9 mouse cellular contexts compared by ENCODE assay signal in genomic region chr4:43058392-43058752, GRCm38 (mm10). TPM values are rescaled to one million over a fixed set of nuclear protein-coding genes. Genes with fewer than 3 reads are reported as not detected.
DNase-seq lines count a peak whose midpoint lies in the region; ATAC-seq and TF ChIP-seq lines count a peak whose summit lies in the region.
"Had no signal": no experiment of that assay in that cellular context is flagged by ENCODE, and none has a peak within 500 bp of the region (broad histone marks: within the 10 kb centered on the region; RNA-seq: fewer than 3 reads in every experiment).

No protein-coding gene starts in this region.

- no peak for TF ChIP-seq CTCF in cerebellum, adult 2 months (IDR thresholded peaks at IDR 0.05; ENCODE audit: borderline replicate concordance, insufficient read depth, low read depth, low read length)
- no peak for TF ChIP-seq CTCF in lung, postnatal 0 days (IDR thresholded peaks at IDR 0.05)
- TF ChIP-seq CTCF in small intestine, adult 2 months (IDR thresholded peaks at IDR 0.05; ENCODE audit: extremely low read depth, insufficient read length, insufficient replicate concordance, low read depth, low read length) = no peak

- no peak for TF ChIP-seq EP300 in lung, postnatal 0 days (IDR thresholded peaks at IDR 0.05)

- no peak overlapping the region for H3K9ac ChIP-seq in lung, postnatal 0 days (replicated peaks; ENCODE audit: low read depth)
- H3K9ac ChIP-seq in limb, embryonic 11.5 days (ENCODE audit: low read length) = no peak overlapping the region

- 16% methylated on average over 8 of the region's 8 CpGs for WGBS in cerebellum, adult 2 months
- 20% methylated on average over 8 of the region's 8 CpGs for WGBS in lung, postnatal 0 days
- WGBS in limb, embryonic 11.5 days = 26% methylated on average over 8 of the region's 8 CpGs
- 13% methylated on average over 8 of the region's 8 CpGs for WGBS in small intestine, adult 2 months

- H3K36me3 ChIP-seq in lung, postnatal 0 days (ENCODE audit: insufficient read depth, low read length) = no peaks in the 10 kb centered on the region
- no peaks in the 10 kb centered on the region for H3K36me3 ChIP-seq in limb, embryonic 11.5 days (ENCODE audit: control insufficient read depth, insufficient read depth, low read length)
- no peaks in the 10 kb centered on the region for H3K36me3 ChIP-seq in small intestine, adult 2 months (ENCODE audit: control insufficient read depth, insufficient read depth, low read length)

- H3K4me3 ChIP-seq in cerebellum, adult 2 months (replicated peaks; ENCODE audit: insufficient read depth, low read depth, low read length) = peak overlapping the region; percentile 70
- peak overlapping the region; percentile 68; the same call in 1 of the 2 replicates for H3K4me3 ChIP-seq in lung, postnatal 0 days (ENCODE audit: low read depth, low read length)
- peak overlapping the region; percentile 56; the same call in 1 of the 2 replicates for H3K4me3 ChIP-seq in limb, embryonic 11.5 days (ENCODE audit: low read depth, low read length)
- peak overlapping the region; percentile 66 for H3K4me3 ChIP-seq in small intestine, adult 2 months (ENCODE audit: low read depth, low read length)
- H3K4me3 ChIP-seq: myocyte had no signal

- no peak for ATAC-seq in lung, postnatal 0 days
- ATAC-seq in limb, embryonic 11.5 days (ENCODE audit: insufficient number of reproducible peaks, low FRiP score, low TSS enrichment, low read depth) = peak; percentile 20; the same call in 1 of the 2 replicates

- DNase-seq in cerebellum, adult 2 months = no peak
- DNase-seq in cerebellum, postnatal 36 days = no peak
- no peak for DNase-seq in lung, postnatal 0 days (ENCODE audit: low spot score)
- no peak for DNase-seq in lung, postnatal 4 days
- no peak for DNase-seq in limb, embryonic 11.5 days (ENCODE audit: low spot score)
- no peak for DNase-seq in spleen, adult 18-20 months
- DNase-seq in cerebellum, adult 11 months = no peak

- no peak overlapping the region for H3K27ac ChIP-seq in cerebellum, adult 2 months (ENCODE audit: insufficient read depth, low read length)
- H3K27ac ChIP-seq in lung, postnatal 0 days (ENCODE audit: low read length) = no peak overlapping the region
- no peak overlapping the region for H3K27ac ChIP-seq in limb, embryonic 11.5 days (replicated peaks; ENCODE audit: low read depth, low read length)
- H3K27ac ChIP-seq in small intestine, adult 2 months (ENCODE audit: insufficient read depth, low read depth, low read length) = no peak overlapping the region

- H3K27me3 ChIP-seq in cerebellum, adult 2 months (ENCODE audit: control insufficient read depth, insufficient read depth, low read length) = no peaks in the 10 kb centered on the region
- H3K27me3 ChIP-seq in lung, postnatal 0 days (replicated peaks; ENCODE audit: insufficient read depth, low read length) = 0 out of 2 replicates have a peak, but pooled peaks cover 5% of the 10 kb centered on the region
- H3K27me3 ChIP-seq in limb, embryonic 11.5 days (ENCODE audit: control insufficient read depth, insufficient read depth, low read length) = peaks cover 17% of the 10 kb centered on the region; the same call in 1 of the 2 replicates
- H3K27me3 ChIP-seq in small intestine, adult 2 months (ENCODE audit: control insufficient read depth, insufficient read depth, low read length) = no peaks in the 10 kb centered on the region; the same call in 1 of the 2 replicates

- peak overlapping the region; percentile 77 for H3K4me2 ChIP-seq in lung, postnatal 0 days (replicated peaks; ENCODE audit: low read depth, low read length)
- peak overlapping the region; percentile 96 for H3K4me2 ChIP-seq in limb, embryonic 11.5 days (ENCODE audit: low read depth, severe bottlenecking)

- no peaks in the 10 kb centered on the region for H3K4me1 ChIP-seq in cerebellum, adult 2 months (ENCODE audit: control insufficient read depth, insufficient read depth, low read length)
- H3K4me1 ChIP-seq in lung, postnatal 0 days (ENCODE audit: insufficient read depth, low read depth, low read length) = no peaks in the 10 kb centered on the region
- 0 out of 2 replicates have a peak, but pooled peaks cover 4% of the 10 kb centered on the region for H3K4me1 ChIP-seq in limb, embryonic 11.5 days (ENCODE audit: control insufficient read depth, insufficient read depth, low read length)
- H3K4me1 ChIP-seq in small intestine, adult 2 months (ENCODE audit: control insufficient read depth, insufficient read depth, insufficient read length, low read length) = no peaks in the 10 kb centered on the region

- no peaks in the 10 kb centered on the region for H3K9me3 ChIP-seq in lung, postnatal 0 days (ENCODE audit: low read length)
- H3K9me3 ChIP-seq in limb, embryonic 11.5 days (ENCODE audit: control insufficient read depth, low read length) = no peaks in the 10 kb centered on the region

- no peak for TF ChIP-seq POLR2A in cerebellum, adult 2 months (IDR thresholded peaks at IDR 0.05; ENCODE audit: borderline replicate concordance, insufficient read depth, low read length)
- no peak for TF ChIP-seq POLR2A in small intestine, adult 2 months (IDR thresholded peaks at IDR 0.05; ENCODE audit: low read depth, low read length)

RNA-seq across cellular contexts. Expression of gene Unc13b, which starts 0.4 kb away (rescaled TPM):
- 12.8 and 14.5 TPM in 2 replicates for polyA plus RNA-seq in cerebellum, adult 2 months (2012; rRNA removed)
- polyA plus RNA-seq in lung, postnatal 0 days (2015; fragmentation: Nextera tagmentation; extraction: Ambion mirVana) = 3.0 and 4.9 TPM in 2 replicates
- 2.4 and 2.5 TPM in 2 replicates for polyA plus RNA-seq in limb, embryonic 11.5 days (2014; fragmentation: Nextera tagmentation; extraction: Ambion mirVana)
- polyA plus RNA-seq in small intestine, adult 2 months (2012; rRNA removed) = 5.5 and 7.0 TPM in 2 replicates

RNA-seq across cellular contexts. Expression of gene Fam214b, which starts 12.4 kb away (rescaled TPM):
- 29.9 and 32.5 TPM in 2 replicates for polyA plus RNA-seq in cerebellum, adult 2 months (2012; rRNA removed)
- 10.7 and 10.9 TPM in 2 replicates for polyA plus RNA-seq in lung, postnatal 0 days (2015; fragmentation: Nextera tagmentation; extraction: Ambion mirVana)
- 6.0 and 6.5 TPM in 2 replicates for polyA plus RNA-seq in limb, embryonic 11.5 days (2014; fragmentation: Nextera tagmentation; extraction: Ambion mirVana)
- 36.1 and 70.5 TPM in 2 replicates for polyA plus RNA-seq in small intestine, adult 2 months (2012; rRNA removed)

RNA-seq across cellular contexts. Expression of gene Stoml2, which starts 26.9 kb away (rescaled TPM):
- 138 and 142 TPM in 2 replicates for polyA plus RNA-seq in cerebellum, adult 2 months (2012; rRNA removed)
- polyA plus RNA-seq in lung, postnatal 0 days (2015; fragmentation: Nextera tagmentation; extraction: Ambion mirVana) = 123 and 140 TPM in 2 replicates
- 411 and 426 TPM in 2 replicates for polyA plus RNA-seq in limb, embryonic 11.5 days (2014; fragmentation: Nextera tagmentation; extraction: Ambion mirVana)
- polyA plus RNA-seq in small intestine, adult 2 months (2012; rRNA removed) = 38.7 and 62.8 TPM in 2 replicates

RNA-seq across cellular contexts. Expression of gene Pigo, which starts 32.8 kb away (rescaled TPM):
- 35.8 and 35.9 TPM in 2 replicates for polyA plus RNA-seq in cerebellum, adult 2 months (2012; rRNA removed)
- polyA plus RNA-seq in lung, postnatal 0 days (2015; fragmentation: Nextera tagmentation; extraction: Ambion mirVana) = 9.5 and 9.8 TPM in 2 replicates
- 21.7 and 22.7 TPM in 2 replicates for polyA plus RNA-seq in limb, embryonic 11.5 days (2014; fragmentation: Nextera tagmentation; extraction: Ambion mirVana)
- polyA plus RNA-seq in small intestine, adult 2 months (2012; rRNA removed) = 20.0 and 30.6 TPM in 2 replicates

RNA-seq across cellular contexts. Expression of gene Fancg, which starts 48.1 kb away (rescaled TPM):
- 36.2 and 36.7 TPM in 2 replicates for polyA plus RNA-seq in cerebellum, adult 2 months (2012; rRNA removed)
- polyA plus RNA-seq in lung, postnatal 0 days (2015; fragmentation: Nextera tagmentation; extraction: Ambion mirVana) = 6.4 and 7.9 TPM in 2 replicates
- polyA plus RNA-seq in limb, embryonic 11.5 days (2014; fragmentation: Nextera tagmentation; extraction: Ambion mirVana) = 19.1 and 23.6 TPM in 2 replicates
- 3.9 and 9.5 TPM in 2 replicates for polyA plus RNA-seq in small intestine, adult 2 months (2012; rRNA removed)
